Mouse (Mus musculus) ES-E14 (cell line): Measurements from ENCODE around the gene Kcnmb3.

ENCODE experiments used
- CHD2 ChIP-seq: IDR thresholded peaks from 2 replicates; pipeline ENCODE4 v1.6.1; 2014; ENCODE audit warnings: mild to moderate bottlenecking, low read depth, low read length, inconsistent platforms
- MAFK ChIP-seq: IDR thresholded peaks from 2 replicates; pipeline ENCODE4 v1.6.1; 2014; ENCODE audit warnings: mild to moderate bottlenecking, low read depth, low read length, inconsistent platforms; ENCODE audit not compliant: insufficient read depth
- ZNF384 ChIP-seq: IDR thresholded peaks from 2 replicates; pipeline ENCODE4 v1.6.1; 2012; ENCODE audit warnings: low read depth, low read length, inconsistent platforms

DNA sequence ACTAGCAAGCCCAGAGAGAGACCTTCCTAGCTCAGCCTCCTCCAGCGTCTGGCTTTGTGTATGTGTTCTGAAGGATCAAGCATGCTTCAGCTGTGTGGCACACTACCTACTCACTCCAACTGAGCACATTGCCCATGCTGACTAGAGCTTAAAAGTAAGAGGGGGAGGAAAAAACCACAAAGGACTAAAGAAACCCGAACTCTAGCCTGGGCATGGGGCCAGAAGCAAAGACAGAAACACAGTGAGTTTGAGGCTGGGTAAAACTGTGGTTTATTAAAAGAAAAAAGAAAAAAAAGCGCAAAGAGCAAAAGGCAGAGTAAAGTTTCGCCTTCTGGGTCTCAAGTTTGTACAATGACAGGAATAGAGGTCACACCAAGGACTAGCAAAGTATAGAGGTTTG lies 5.5 kb downstream of the Kcnmb3 start:
- no peak for TF ChIP-seq MAFK
- no peak for TF ChIP-seq ZNF384
- no peak for TF ChIP-seq CHD2
